Mouse (Mus musculus): ENCODE data around the gene Trrap.

Gene Trrap

GRCm38 (mm10) chr5:144871775-144872174 is 104.2 kb downstream of the Trrap start:
- DNase-seq (ENCODE audit: low spot score in 2 of 2), result no peak

- DNase-seq (ENCODE audit: low spot score in 2 of 2), result no peak
Observed at GRCm38 (mm10) chr5:144872326-144872725, 104.8 kb downstream of the Trrap start.

- no peak for DNase-seq (ENCODE audit: low spot score in 2 of 2)
Observed at GRCm38 (mm10) chr5:144872867-144873266, 105.3 kb downstream of the Trrap start.

GRCm38 (mm10) chr5:144875227-144875626 is 107.7 kb downstream of the Trrap start:
- no peak for DNase-seq (ENCODE audit: low spot score in 2 of 2)

GRCm38 (mm10) chr5:144875892-144876291 is 108.4 kb downstream of the Trrap start:
- DNase-seq (ENCODE audit: low spot score in 2 of 2), result peak; percentile 74 to 86

GRCm38 (mm10) chr5:144877021-144877420 is 109.5 kb downstream of the Trrap start:
- DNase-seq (ENCODE audit: low spot score in 2 of 2), result no peak

- DNase-seq (ENCODE audit: low spot score in 2 of 2), result peak in 1 of 2 experiments; percentile 23
Observed at GRCm38 (mm10) chr5:144881670-144882399, 114.3 kb downstream of the Trrap start.

- DNase-seq (ENCODE audit: low spot score in 2 of 2), result peak; percentile 50 to 57
Observed at GRCm38 (mm10) chr5:144884629-144885217, 117.2 kb downstream of the Trrap start.

GRCm38 (mm10) chr5:144885968-144886650 is 118.6 kb downstream of the Trrap start:
- no peak for DNase-seq (ENCODE audit: low spot score in 2 of 2)

GRCm38 (mm10) chr5:144891276-144891675 is 123.7 kb downstream of the Trrap start:
- DNase-seq (ENCODE audit: low spot score in 2 of 2), result no peak

- no peak for DNase-seq (ENCODE audit: low spot score in 2 of 2)
Observed at GRCm38 (mm10) chr5:144897881-144898280, 130.3 kb downstream of the Trrap start.

GRCm38 (mm10) chr5:144898448-144899052 is 131.0 kb downstream of the Trrap start:
- no peak for DNase-seq (ENCODE audit: low spot score in 2 of 2)

GRCm38 (mm10) chr5:144901035-144901434 is 133.5 kb downstream of the Trrap start:
- no peak for DNase-seq (ENCODE audit: low spot score in 2 of 2)

- DNase-seq (ENCODE audit: low spot score in 2 of 2), result no peak
Observed at GRCm38 (mm10) chr5:144901791-144902190, 134.3 kb downstream of the Trrap start.

GRCm38 (mm10) chr5:144904356-144905134 is 137.0 kb downstream of the Trrap start:
- DNase-seq (ENCODE audit: low spot score in 2 of 2), result no peak

GRCm38 (mm10) chr5:144907591-144907990 is 140.1 kb downstream of the Trrap start:
- DNase-seq (ENCODE audit: low spot score in 2 of 2), result no peak
